Mouse (Mus musculus) naive thymus-derived CD4-positive, alpha-beta T cell, adult 5 months (primary cell): ENCODE results near the gene Gm9964. TPM values are rescaled to one million over a fixed set of nuclear protein-coding genes. Genes with fewer than 3 reads are reported as not detected.

Source experiments
- polyA plus RNA-seq: library from polyadenylated mRNA; unstranded; fragments of 100-300 nt; shearing (Covaris generic); gene quantifications from one replicate; pipeline ENCODE4 v1.2.1, GENCODE M21; 2017

Gm9964 gene
- not detected for polyA plus RNA-seq

DNA sequence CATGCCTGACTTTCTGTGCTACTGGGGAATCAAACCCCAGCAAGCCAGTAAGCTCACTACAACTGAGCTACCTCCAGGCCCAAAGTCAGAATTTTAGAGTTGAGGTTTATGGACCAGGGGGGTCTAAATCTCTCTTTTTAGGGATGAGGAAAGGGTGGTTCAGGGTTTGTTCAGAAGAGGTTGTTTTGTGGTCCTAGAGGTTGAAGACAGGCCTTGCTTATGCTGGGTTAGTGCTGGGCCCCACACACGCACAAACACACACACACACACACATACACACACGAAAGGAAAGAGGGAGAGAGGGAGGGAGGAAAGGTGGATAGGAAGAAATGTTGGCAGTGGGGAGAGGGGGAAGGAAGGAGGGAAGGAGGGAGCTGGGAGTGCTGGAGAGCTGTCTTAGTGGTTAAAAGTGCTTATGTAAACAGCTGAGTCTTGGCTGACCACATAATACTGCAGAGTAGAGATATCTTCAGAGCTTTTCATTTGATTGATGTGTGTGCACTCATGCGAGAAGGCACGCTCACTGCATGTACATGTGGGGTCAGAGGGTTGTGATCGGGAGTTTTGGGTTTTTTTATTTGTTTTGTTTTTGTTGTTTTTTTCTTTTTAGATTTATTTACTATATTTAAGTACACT is at the start of gene Gm9964:
TSS of gene Gm9964 (minus strand) at position 51 of the 636 bp plus-strand sequence.

DNA sequence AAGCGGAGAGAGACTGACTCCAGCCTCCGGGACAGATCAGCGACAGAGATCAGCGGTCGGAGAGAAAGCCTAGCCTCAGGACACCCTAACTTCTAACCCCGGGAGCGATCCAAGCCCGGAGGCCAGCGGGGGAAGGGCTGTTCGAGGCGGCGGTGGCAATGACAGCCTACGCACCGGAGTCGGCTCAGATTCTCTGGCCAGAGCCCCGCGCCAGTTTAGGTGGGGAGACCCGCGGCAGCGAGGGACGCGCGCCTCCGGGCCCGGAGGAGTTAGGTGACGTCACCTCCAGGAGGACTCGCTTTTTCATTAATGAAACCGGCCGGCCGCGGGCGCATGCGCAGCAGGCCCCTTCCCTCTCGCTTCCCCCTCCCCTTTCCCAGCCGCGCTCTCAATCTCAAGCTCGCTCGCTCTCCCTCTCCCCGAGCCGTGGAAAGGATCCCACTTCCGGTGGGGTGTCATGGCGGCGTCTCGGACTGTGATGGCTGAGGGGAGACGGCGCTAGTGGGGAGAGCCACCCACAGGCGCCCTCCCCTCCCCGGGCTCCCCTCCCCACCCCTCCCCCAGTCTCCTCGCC is 42.6 kb upstream of the Gm9964 start, which contains the start of gene Nf1:
TSS of gene Nf1 (plus strand) at position 460 of the 574 bp plus-strand sequence.

DNA sequence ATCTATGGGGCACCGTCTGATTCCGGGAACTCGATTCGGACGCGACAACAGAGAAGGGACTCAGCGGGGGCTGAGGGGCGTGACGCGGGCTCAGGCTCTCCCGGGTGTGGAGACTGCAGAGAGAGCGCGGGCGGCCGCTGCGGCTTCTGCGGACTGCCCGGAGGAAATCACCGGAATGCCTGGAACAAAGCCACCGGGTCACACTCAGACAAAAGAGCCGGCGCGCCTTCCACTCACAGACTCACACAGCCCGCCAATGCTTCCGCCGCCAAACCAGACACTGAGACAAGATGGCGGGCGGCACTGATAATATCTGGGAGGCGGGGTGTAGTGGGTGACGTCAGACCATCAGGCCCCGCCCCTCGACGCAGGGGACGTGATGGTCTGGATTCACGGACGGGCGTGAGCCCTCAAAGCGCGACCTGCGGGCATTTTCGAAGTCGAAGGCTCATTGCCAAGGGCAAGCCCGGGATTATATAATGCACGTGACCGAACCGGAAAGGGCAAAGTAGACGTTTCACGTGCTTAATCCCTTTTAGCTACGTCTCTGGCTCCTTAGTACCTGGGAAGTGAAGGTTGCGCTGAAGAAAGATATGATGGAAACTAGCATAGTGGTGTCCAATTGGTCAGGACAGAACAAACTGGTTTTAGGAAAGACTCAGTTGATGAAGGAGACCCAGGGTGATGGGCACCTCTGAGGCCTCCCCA is 42.2 kb downstream of the Gm9964 start, which contains the start of gene Wsb1:
TSS of gene Wsb1 (minus strand) at position 281 of the 708 bp plus-strand sequence.

Other genes with a start within 250 kb of the Gm9964 start
- gene Ksr1, start 150.5 kb downstream of the Gm9964 start, polyA plus RNA-seq: 3.8 TPM
- gene Wsb1, start 42.2 kb downstream of the Gm9964 start, polyA plus RNA-seq: 242 TPM
- gene Nf1, start 42.8 kb upstream of the Gm9964 start, polyA plus RNA-seq: 2.0 TPM
- not detected for gene Omg, start 207.2 kb upstream of the Gm9964 start, polyA plus RNA-seq
- gene Evi2b, start 226.9 kb upstream of the Gm9964 start, polyA plus RNA-seq: 56.2 TPM
- 3.7 TPM for gene Evi2, start 233.7 kb upstream of the Gm9964 start, polyA plus RNA-seq
- gene Evi2a, start 233.7 kb upstream of the Gm9964 start, polyA plus RNA-seq: 29.8 TPM